In the genomic region with DNA sequence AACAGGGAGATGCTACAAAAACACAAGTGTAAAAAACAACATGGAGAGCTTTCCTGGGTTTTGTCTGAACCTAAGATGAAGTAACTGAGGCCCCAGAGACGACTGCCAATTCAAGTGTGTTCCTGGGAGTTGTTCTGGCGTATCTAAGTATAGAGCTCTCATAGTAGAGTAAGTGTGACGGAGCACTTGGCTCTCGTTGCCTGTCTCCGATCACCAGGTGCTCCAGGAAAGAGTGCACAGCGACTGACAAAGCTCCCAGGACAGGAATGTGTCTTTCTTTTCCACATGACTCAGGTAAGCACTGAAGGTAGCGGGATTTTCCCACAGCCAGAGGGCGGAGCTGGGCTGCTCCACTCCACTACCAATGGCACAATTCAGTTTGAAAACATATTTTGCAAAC, we compare ENCODE assay signal across 15 mouse cellular contexts.
DNase-seq lines count a peak whose midpoint lies in the region; ATAC-seq and TF ChIP-seq lines count a peak whose summit lies in the region.
"Had no signal": no experiment of that assay in that cellular context is flagged by ENCODE, and none has a peak within 500 bp of the region (broad histone marks: within the 10 kb centered on the region; RNA-seq: fewer than 3 reads in every experiment).

No protein-coding gene starts in this region.

- peaks cover 46% of the 10 kb centered on the region for H3K4me1 ChIP-seq in heart, embryonic 13.5 days
- no peaks in the 10 kb centered on the region for H3K4me1 ChIP-seq in lung, postnatal 0 days (ENCODE audit: insufficient read depth, low read depth, low read length)
- no peaks in the 10 kb centered on the region for H3K4me1 ChIP-seq in thymus, adult 2 months (replicated peaks; ENCODE audit: control insufficient read depth, insufficient read depth, low read length)
- H3K4me1 ChIP-seq: limb, embryonic 13.5 days had no signal

- no peak for ATAC-seq in heart, embryonic 13.5 days (ENCODE audit: extremely low read depth, insufficient number of reproducible peaks, low FRiP score, low TSS enrichment)
- ATAC-seq in lung, postnatal 0 days: peak; percentile 65
- ATAC-seq: activated CD4-positive, CD25-positive, alpha-beta regulatory T cell, adult 4 months had no signal

- H3K9me3 ChIP-seq in heart, embryonic 13.5 days: no peaks in the 10 kb centered on the region
- no peaks in the 10 kb centered on the region for H3K9me3 ChIP-seq in lung, postnatal 0 days (ENCODE audit: low read length)
- H3K9me3 ChIP-seq: G1E; limb, embryonic 13.5 days; lung, embryonic 15.5 days had no signal

- TF ChIP-seq EP300 in lung, postnatal 0 days (IDR thresholded peaks at IDR 0.05): no peak

- H3K4me2 ChIP-seq in heart, embryonic 13.5 days: peak overlapping the region; percentile 22
- no peak overlapping the region for H3K4me2 ChIP-seq in lung, postnatal 0 days (replicated peaks; ENCODE audit: low read depth, low read length)
- H3K4me2 ChIP-seq: limb, embryonic 13.5 days; lung, embryonic 15.5 days had no signal

- no peak overlapping the region for H3K9ac ChIP-seq in heart, embryonic 13.5 days
- no peak overlapping the region for H3K9ac ChIP-seq in lung, postnatal 0 days (replicated peaks; ENCODE audit: low read depth)
- H3K9ac ChIP-seq: limb, embryonic 13.5 days; lung, embryonic 15.5 days had no signal

- TF ChIP-seq CTCF in lung, postnatal 0 days (IDR thresholded peaks at IDR 0.05): no peak
- no peak for TF ChIP-seq CTCF in thymus, adult 2 months (IDR thresholded peaks at IDR 0.05; ENCODE audit: borderline replicate concordance, control insufficient read depth, extremely low read depth, insufficient read depth, low read length, poor library complexity)

- H3K27ac ChIP-seq in heart, embryonic 13.5 days (replicated peaks): peak overlapping the region; percentile 36
- no peak overlapping the region for H3K27ac ChIP-seq in lung, postnatal 0 days (ENCODE audit: low read length)
- no peak overlapping the region for H3K27ac ChIP-seq in thymus, adult 2 months (ENCODE audit: control insufficient read depth, insufficient read depth, low read length)
- H3K27ac ChIP-seq: limb, embryonic 13.5 days; lung, embryonic 15.5 days had no signal

- H3K36me3 ChIP-seq in heart, embryonic 13.5 days: peaks cover 38% of the 10 kb centered on the region
- H3K36me3 ChIP-seq in lung, postnatal 0 days (ENCODE audit: insufficient read depth, low read length): no peaks in the 10 kb centered on the region
- H3K36me3 ChIP-seq in thymus, adult 2 months (ENCODE audit: control insufficient read depth, insufficient read depth, low read length): peaks cover 14% of the 10 kb centered on the region

- WGBS in heart, embryonic 13.5 days: 54% methylated on average over 8 of the region's 8 CpGs
- WGBS in lung, postnatal 0 days: 54% methylated on average over 8 of the region's 8 CpGs
- 94% methylated on average over 8 of the region's 8 CpGs for WGBS in thymus, adult 2 months

- no peak overlapping the region for H3K4me3 ChIP-seq in heart, embryonic 13.5 days
- no peak overlapping the region for H3K4me3 ChIP-seq in lung, postnatal 0 days (ENCODE audit: low read depth, low read length)
- H3K4me3 ChIP-seq in thymus, adult 2 months (ENCODE audit: control insufficient read depth, insufficient read depth, low read length): no peak overlapping the region
- H3K4me3 ChIP-seq: limb, embryonic 13.5 days; lung, embryonic 15.5 days had no signal

- DNase-seq in gastrocnemius, adult 18-20 months (ENCODE audit: low spot score): peak; percentile 18
- DNase-seq in gastrocnemius, postnatal 10 days: no peak
- DNase-seq in cerebellum, postnatal 10 days: peak; percentile 62 to 68
- peak; percentile 59 for DNase-seq in lung, postnatal 0 days (ENCODE audit: low spot score)
- DNase-seq in layer of hippocampus, postnatal 36 days: no peak
- no peak for DNase-seq in thymus, adult 2 months
- no peak for DNase-seq in adrenal gland, adult (ENCODE audit: inconsistent age in 2 of 2, low spot score in 1 of 2)
- DNase-seq: B cell, adult 2 months; kidney, postnatal 14 days; midbrain, embryonic 14.5 days had no signal

- H3K27me3 ChIP-seq in heart, embryonic 13.5 days (replicated peaks): no peaks in the 10 kb centered on the region
- H3K27me3 ChIP-seq in lung, postnatal 0 days (replicated peaks; ENCODE audit: insufficient read depth, low read length): no peaks in the 10 kb centered on the region
- no peaks in the 10 kb centered on the region for H3K27me3 ChIP-seq in thymus, adult 2 months (ENCODE audit: control insufficient read depth, insufficient read depth, low read length)
- H3K27me3 ChIP-seq: limb, embryonic 13.5 days; lung, embryonic 15.5 days had no signal

- TF ChIP-seq POLR2A in thymus, adult 2 months (IDR thresholded peaks at IDR 0.05; ENCODE audit: control insufficient read depth, extremely low read depth, insufficient read depth, low read length, poor library complexity): no peak

Comparison
In these comparisons a context has a peak if more than half of its experiments do, and no peak if none do; other contexts are left out.
1. DNase-seq: peak in gastrocnemius, adult 18-20 months (single experiment), cerebellum, postnatal 10 days (2 of 2) and lung, postnatal 0 days (single experiment); none in gastrocnemius, postnatal 10 days (single experiment), layer of hippocampus, postnatal 36 days (0 of 2), thymus, adult 2 months (single experiment) and adrenal gland, adult (0 of 2).